Mouse (Mus musculus) ES-E14 (cell line): ENCODE data around the gene Ppp4r2.

Source experiments
- CHD2 ChIP-seq: IDR thresholded peaks from 2 replicates; pipeline ENCODE4 v1.6.1; 2014; ENCODE audit warnings: mild to moderate bottlenecking, low read depth, low read length, inconsistent platforms
- HCFC1 ChIP-seq: IDR thresholded peaks from 2 replicates; pipeline ENCODE4 v1.6.1; 2012; ENCODE audit warnings: low read length, inconsistent platforms, borderline replicate concordance; ENCODE audit not compliant: insufficient read depth
- MAFK ChIP-seq: IDR thresholded peaks from 2 replicates; pipeline ENCODE4 v1.6.1; 2014; ENCODE audit warnings: mild to moderate bottlenecking, low read depth, low read length, inconsistent platforms; ENCODE audit not compliant: insufficient read depth
- ZC3H11A ChIP-seq: IDR thresholded peaks from 2 replicates; pipeline ENCODE4 v1.6.1; 2012; ENCODE audit warnings: low read depth, mild to moderate bottlenecking, inconsistent platforms, low read length, borderline replicate concordance
- ZNF384 ChIP-seq: IDR thresholded peaks from 2 replicates; pipeline ENCODE4 v1.6.1; 2012; ENCODE audit warnings: low read depth, low read length, inconsistent platforms

- no peak for TF ChIP-seq ZC3H11A
- no peak for TF ChIP-seq HCFC1
- TF ChIP-seq MAFK: no peak
- no peak for TF ChIP-seq ZNF384
- TF ChIP-seq CHD2: no peak
Measured at GRCm38 (mm10) chr6:100810117-100810516, 23.3 kb upstream of the Ppp4r2 start.
